Mouse (Mus musculus) monocyte, adult 2 months (primary cell): Measurements from ENCODE around the gene Cyb5rl.
A peak's percentile ranks its signal among the peaks of the same experiment; 100 is the strongest.

Source experiments
- DNase-seq, 2 experiments: peaks; one replicate each; pipeline ENCODE4 v3.0.0; 2022; ENCODE audit warnings: low spot score in 2 of 2, low read depth in 1 of 2

The Cyb5rl gene

DNA sequence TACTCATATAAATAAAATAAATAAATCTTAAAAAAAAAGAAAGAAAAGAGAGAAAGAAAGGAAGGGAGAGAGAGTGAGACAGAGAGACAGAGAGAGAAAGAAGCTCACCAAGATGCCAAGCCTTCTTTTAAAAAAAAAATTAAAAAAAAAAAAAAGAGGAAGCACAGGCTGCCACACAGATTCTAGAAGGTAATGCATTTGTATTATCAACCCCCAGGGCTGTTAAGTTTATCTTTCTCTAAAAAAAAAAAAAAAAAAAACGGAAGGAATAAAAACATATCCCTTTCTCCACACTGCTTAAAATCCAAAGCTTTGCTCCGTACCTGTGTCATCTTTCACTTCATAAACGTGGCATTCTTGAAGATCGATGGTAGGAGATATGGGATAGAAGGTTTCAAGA, 5.2 kb upstream of the Cyb5rl start:
- no peak for DNase-seq

DNA sequence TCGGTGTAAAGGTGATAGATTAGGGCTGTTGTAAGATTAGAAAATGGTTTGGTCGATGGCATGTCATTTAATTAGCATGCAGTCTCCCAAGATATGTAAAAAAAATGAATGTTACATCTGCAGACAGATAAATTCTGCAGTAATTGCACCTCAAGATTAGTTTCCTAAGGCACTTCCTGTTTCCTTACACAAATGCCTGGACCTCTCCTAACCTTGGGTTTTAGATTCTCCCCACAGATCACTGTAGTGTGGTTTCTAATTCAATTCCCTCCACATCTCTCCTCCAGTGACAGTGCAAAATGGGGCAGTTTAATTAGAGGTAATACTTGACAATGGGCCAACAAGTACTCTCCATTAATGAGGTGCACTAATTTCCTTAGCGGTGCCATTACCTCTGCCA, 3.6 kb upstream of the Cyb5rl start:
- DNase-seq, result no peak

- no peak for DNase-seq
These were observed 2.2 kb upstream of the Cyb5rl start for GRCm38 (mm10) chr4:107064394-107065098.

GRCm38 (mm10) chr4:107067151-107067840, 508 bp downstream of the Cyb5rl start:
- no peak for DNase-seq

- no peak for DNase-seq
These were observed 5.6 kb downstream of the Cyb5rl start for GRCm38 (mm10) chr4:107072343-107072742.

DNA sequence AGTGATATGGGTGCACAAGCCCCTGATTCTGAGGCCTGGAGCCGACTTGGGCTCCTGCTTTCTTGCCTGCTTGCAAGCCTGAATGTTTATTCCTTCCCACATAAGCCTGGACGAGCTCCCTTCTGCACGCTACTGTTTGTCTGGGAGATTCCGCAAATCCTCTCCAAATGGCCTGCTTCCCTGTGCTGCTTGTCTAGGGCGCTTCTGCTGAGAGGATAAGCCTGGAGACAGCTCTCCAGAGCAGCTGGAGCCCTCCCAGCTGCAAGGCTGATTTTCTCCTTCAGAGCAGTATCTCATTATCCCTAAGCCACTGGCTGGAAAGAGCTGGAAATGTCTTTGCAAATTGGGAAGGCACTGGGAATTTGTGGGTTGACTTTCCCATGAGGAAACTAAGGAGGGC, 8.7 kb downstream of the Cyb5rl start:
- DNase-seq, result no peak

GRCm38 (mm10) chr4:107078894-107079293, 12.1 kb downstream of the Cyb5rl start:
- DNase-seq, result no peak

DNA sequence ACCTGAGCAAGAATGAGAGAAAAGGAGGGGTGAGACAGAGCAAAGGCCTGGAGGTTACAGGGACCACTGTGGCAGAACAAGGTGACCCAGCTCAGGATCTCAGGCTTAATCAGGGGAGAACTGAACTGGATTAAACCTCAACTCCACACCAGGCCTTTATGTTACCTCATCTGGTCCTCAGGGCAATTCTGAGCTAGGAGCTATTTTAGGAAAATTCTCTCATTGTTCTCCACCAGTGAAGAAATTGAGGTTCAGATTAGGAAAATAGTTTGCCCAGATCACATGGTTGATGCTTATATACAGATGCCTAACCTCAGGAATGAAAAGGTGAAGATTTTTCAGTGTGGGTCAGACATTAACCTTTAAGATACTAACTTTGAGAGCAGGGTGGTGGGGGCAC, 12.9 kb downstream of the Cyb5rl start:
- no peak for DNase-seq

DNA sequence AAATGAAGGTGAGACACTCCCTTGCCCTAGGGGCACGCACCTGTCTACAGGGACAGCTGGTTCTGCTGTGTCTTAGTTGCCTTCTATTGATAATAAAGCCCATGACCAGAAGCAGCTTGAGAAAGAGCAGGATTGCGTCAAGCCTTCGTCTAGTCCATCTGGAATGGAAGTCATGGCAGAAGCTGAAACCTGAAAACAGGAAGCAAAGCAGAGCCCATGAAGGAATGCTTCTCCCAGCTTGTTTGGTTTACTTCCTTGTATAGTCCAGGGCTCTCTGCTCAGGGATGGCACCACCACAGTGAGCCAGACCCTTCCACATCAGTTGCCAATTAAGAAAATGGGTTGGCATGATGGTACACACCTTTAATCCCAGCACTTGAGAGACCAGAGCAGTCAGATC, 15.4 kb downstream of the Cyb5rl start:
- DNase-seq, result peak in 1 of 2 experiments; percentile 30

GRCm38 (mm10) chr4:107083126-107083525, 16.3 kb downstream of the Cyb5rl start:
- DNase-seq, result no peak

DNA sequence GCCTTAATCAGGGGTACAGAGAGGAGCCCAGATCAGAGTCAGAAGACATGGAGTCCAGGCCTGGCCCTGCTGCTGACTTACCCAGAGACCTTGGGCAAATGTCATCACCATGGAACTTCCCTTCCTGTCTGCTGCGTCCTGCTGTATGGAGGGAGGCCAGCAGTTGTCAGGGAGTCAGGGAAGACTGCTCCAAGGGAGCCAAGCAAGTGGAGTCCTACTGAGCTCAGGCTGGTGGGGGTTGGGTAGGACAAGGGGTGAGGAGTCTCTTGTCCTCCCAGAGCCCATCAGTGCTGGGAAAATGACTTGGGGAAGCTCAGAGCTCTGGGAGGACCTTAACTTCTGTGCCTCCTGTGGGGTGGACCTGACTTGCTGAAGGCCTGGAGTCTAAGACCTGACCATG, 17.6 kb downstream of the Cyb5rl start:
- no peak for DNase-seq

GRCm38 (mm10) chr4:107084858-107085257, 18.1 kb downstream of the Cyb5rl start:
- no peak for DNase-seq

DNA sequence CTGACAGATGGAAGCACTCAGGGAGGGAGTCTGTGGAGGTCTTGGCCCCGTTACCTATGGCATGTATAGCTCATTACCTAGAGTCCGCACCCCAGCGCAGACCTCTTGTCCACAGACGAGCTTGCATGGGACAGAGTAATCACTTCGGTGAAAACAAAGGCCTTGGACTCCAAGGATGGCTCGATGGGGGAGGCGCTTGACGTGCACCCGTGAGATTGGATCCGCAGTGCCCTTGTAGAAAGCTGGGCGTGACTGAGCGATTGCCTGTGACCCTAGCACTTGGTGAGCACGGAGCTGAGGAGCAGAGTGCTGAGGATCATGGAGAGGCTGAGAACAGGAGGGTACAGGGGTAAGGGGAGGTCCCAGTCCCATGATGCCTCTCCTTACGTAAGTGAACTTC, 24.9 kb downstream of the Cyb5rl start:
- DNase-seq, result no peak

DNA sequence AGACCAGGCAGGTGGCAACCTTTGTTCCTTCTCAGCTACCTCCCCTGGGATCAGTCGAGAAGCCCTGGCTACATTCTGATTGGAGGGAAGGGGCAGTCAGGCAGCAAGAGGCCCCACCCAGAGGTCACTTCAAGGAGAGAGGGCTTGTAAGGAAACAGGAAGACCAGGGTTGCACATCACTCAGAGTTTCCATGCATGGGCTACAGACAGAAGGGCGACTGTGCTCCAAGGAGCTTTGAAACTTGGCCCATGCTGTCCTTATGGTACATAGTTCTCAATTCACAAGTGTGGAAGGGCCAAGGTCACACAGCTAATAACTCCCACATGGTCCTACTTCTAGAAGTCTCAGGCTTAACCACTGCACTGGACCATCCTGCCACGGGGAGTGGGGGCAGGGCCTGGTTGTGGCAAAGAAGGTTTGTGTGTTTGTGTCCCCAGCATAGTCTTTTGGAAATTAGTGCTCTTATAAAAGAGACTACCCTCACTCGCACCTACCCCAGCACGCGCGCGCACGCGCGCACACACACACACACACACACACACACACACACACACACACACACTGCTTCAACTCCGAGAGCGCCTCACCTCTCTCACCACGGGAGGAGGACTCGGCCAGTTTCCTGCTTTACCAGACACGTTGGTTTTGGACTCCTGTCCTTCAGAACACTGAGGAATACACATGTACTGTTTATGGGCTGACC, 27.8 kb downstream of the Cyb5rl start:
- DNase-seq, result no peak

- no peak for DNase-seq
These were observed 29.3 kb downstream of the Cyb5rl start for GRCm38 (mm10) chr4:107096043-107096442.

DNA sequence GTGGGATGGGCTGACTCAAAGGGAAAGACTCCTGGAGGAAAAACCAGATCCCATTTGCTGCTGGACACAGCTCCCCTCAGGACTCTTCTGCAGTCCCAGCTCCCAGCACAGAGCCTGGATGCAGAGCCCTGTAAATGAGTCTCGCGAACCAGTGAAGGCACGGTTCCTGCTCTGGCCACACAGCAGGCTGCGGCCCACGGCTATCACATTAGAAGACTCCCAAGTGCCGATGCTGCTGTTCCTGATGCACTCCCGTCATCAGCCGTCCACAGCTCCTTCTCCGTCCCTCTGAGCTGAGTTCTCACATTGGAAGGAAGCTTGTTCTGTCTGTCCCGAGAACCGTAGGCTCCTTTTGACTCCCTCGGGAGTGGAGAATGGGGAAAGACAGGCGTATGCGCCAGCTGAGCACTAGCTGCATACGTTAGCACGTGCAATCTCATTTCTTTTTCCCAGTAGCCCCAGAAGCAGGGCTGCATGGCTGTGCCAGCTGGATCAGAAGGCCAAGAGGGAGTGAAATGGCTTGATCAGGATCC, 30.1 kb downstream of the Cyb5rl start, which contains the start of gene Cdcp2:
Cdcp2 (plus strand) TSS at position 51 of the 533 bp plus-strand sequence.
- DNase-seq, result no peak

GRCm38 (mm10) chr4:107097871-107098270, 31.1 kb downstream of the Cyb5rl start:
- no peak for DNase-seq

GRCm38 (mm10) chr4:107098375-107098774, 31.6 kb downstream of the Cyb5rl start:
- no peak for DNase-seq

DNA sequence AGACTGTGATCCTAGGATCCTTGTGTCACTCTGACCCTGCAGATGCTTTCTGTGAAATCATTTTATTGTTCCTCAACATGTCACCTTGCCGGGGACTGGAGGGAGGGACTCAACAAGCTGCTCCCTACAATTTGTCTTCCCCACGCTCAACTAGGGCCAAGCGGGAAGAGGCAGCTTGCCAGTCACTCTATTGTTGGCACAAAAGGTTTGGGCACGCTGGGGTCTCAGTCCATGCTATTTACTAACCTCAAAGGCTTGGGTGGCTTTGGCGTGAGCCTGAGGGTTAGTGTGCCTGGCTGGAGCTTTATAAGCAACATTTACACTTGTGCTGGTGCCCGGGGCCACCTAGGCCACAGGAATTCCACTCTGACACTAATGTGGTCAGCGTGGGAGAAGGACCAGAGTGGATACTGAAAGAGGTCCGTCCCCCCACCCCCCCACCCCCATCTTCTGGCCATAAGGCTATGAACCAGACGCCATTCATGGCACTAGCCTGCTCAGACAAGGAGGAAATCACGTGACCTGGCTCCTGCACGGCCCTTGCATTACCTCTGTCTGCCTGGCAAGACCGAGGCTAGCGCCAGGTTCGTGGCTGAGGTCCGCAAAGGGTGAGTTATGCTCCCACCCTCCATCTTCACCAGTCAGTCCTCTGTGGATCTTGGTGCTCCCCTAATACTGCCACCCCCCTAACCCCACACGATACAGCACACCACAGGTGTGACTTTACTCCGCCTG, 32.2 kb downstream of the Cyb5rl start:
- no peak for DNase-seq

DNA sequence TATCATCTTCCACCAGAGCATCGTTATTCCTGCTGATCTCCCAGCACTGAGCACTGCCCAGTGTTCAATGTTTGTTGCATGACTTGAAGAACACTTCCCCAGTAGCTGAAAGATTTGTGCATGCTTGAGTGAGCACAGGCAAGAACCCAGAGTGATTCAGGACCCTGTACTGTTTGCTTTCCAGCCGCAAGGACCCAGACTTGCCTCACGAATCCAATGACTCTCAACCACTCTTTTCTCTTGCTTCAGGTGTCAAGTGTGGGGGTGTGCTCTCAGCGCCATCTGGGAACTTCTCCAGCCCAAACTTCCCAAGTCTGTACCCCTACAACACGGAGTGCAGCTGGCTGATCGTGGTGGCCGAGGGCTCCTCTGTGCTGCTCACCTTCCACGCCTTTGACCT, 35.4 kb downstream of the Cyb5rl start:
- no peak for DNase-seq

DNA sequence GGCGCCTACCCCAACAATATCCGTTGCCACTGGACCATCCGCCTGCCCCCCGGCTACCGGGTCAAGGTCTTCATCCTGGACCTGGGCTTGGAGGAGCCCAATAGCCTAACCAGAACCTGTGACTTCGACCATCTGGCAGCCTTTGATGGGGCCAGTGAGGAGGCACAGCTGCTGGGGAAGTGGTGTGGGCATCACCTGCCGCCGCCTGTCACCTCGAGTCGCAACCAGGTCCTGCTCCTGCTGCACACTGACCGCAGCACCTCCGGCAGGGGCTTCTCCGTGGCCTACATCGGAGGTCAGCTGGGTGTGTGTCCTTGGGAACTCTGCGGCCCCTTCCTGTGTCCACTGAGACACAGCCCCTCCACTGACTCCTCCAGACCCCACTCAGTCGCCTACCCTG, 40.0 kb downstream of the Cyb5rl start:
- DNase-seq, result no peak
